Mouse (Mus musculus) limb, embryonic 10.5 days (tissue): ENCODE measurements around the gene Tmem63a. TPM values are rescaled to one million over a fixed set of nuclear protein-coding genes. Genes with fewer than 3 reads are reported as not detected.
A peak's percentile ranks its signal among the peaks of the same experiment; 100 is the strongest.
"Not testable (repeated sequence)": the region's sequence is repeated elsewhere in the genome, so short reads cannot be mapped to it uniquely, and the experiment has no call there.

Source experiments
- DNase-seq: peaks from one replicate; pipeline ENCODE4 v3.0.0-alpha.2; 2017; ENCODE audit warnings: low spot score
- H3K27ac ChIP-seq: fragments of 300-500 bp; sonication (generic); 2 replicates; pipeline ENCODE4 v1.5.1; 2016; ENCODE audit warnings: mild to moderate bottlenecking
- H3K27me3 ChIP-seq: fragments of 300-500 bp; sonication (generic); 2 replicates; pipeline ENCODE4 v1.6.1; 2016; ENCODE audit warnings: low read depth, mild to moderate bottlenecking; ENCODE audit not compliant: poor library complexity, severe bottlenecking
- H3K36me3 ChIP-seq: fragments of 300-500 bp; sonication (generic); 2 replicates; pipeline ENCODE4 v1.6.1; 2016; ENCODE audit warnings: mild to moderate bottlenecking, moderate library complexity
- H3K4me1 ChIP-seq: fragments of 300-500 bp; sonication (generic); 2 replicates; pipeline ENCODE4 v1.6.1; 2016
- H3K4me3 ChIP-seq: fragments of 300-500 bp; sonication (generic); 2 replicates; pipeline ENCODE4 v1.5.1; 2016; ENCODE audit warnings: mild to moderate bottlenecking, moderate library complexity
- H3K9me3 ChIP-seq: fragments of 300-500 bp; sonication (generic); replicated peaks from 2 replicates; pipeline ENCODE4 v1.6.1; 2016; ENCODE audit warnings: mild to moderate bottlenecking
- WGBS: fragments of 180-500 bp; shearing (Covaris S2); methylation state at CpG from one replicate; pipeline ENCODE4 v1.1.7; 2016; 5-methylcytosine and 5-hydroxymethylcytosine counted together
- polyA plus RNA-seq: library from polyadenylated mRNA; unstranded; fragments of >200 nt; fragmentation: Nextera tagmentation; extraction: Ambion mirVana; gene quantifications from 2 replicates; pipeline ENCODE4 v1.2.1, GENCODE M21; 2016

Tmem63a gene
- polyA plus RNA-seq, result 2.9 and 6.2 TPM in 2 replicates

GRCm38 (mm10) chr1:180942166-180943031 lies at the start of gene Tmem63a:
TSS of gene Tmem63a (plus strand) at chr1:180942344.
- peak; percentile 80 for DNase-seq
- Histone ChIP-seq H3K27me3 (peaks cover 71% of the 10 kb centered on the region), H3K36me3 (no peaks in the 10 kb centered on the region), H3K4me1 (peaks cover 50% of the 10 kb centered on the region), H3K9me3 (no peaks in the 10 kb centered on the region), H3K4me3 (peak within 1 kb of the TSS; percentile 88), H3K27ac (peak within 1 kb of the TSS; percentile 91)
- WGBS, result under 1% methylated on average over 73 of the region's 73 CpGs

GRCm38 (mm10) chr1:180892808-180893207 lies 49.3 kb upstream of the Tmem63a start, which contains the start of gene Lefty2:
TSS of gene Lefty2 (plus strand) at chr1:180893108.
- WGBS, result 60% methylated on average over 10 of the region's 10 CpGs
- Histone ChIP-seq H3K36me3 (no peaks in the 10 kb centered on the region), H3K27ac (0 out of 2 replicates have a peak within 1 kb of the TSS, but pooled peaks have one; percentile 17), H3K4me1 (peaks cover 33% of the 10 kb centered on the region), H3K9me3 (no peaks in the 10 kb centered on the region), H3K4me3 (0 out of 2 replicates have a peak within 1 kb of the TSS, but pooled peaks have one; percentile 31), H3K27me3 (peaks cover 50% of the 10 kb centered on the region)
- DNase-seq, result no peak

GRCm38 (mm10) chr1:180894088-180894987 lies 47.8 kb upstream of the Tmem63a start:
- H3K27me3 ChIP-seq, result peaks cover 46% of the 10 kb centered on the region
- not testable (repeated sequence) for H3K36me3 ChIP-seq, H3K27ac ChIP-seq, H3K9me3 ChIP-seq
- peak overlapping the region; percentile 31 for H3K4me3 ChIP-seq
- H3K4me1 ChIP-seq, result peaks cover 19% of the 10 kb centered on the region
- peak; percentile 61 for DNase-seq
- 7% methylated on average over 51 of the region's 51 CpGs for WGBS

GRCm38 (mm10) chr1:180901107-180901506 lies 41.0 kb upstream of the Tmem63a start:
- no peak overlapping the region for H3K27ac ChIP-seq
- 5% methylated on average over 4 of the region's 4 CpGs for WGBS
- no peak overlapping the region for H3K4me3 ChIP-seq
- no peak for DNase-seq
- peaks cover 8% of the 10 kb centered on the region for H3K36me3 ChIP-seq
- no peaks in the 10 kb centered on the region for H3K9me3 ChIP-seq
- no peaks in the 10 kb centered on the region for H3K27me3 ChIP-seq
- peaks cover 22% of the 10 kb centered on the region for H3K4me1 ChIP-seq

- no peaks in the 10 kb centered on the region for H3K9me3 ChIP-seq
- WGBS, result 28% methylated on average over 5 of the region's 5 CpGs
- no peak overlapping the region for H3K27ac ChIP-seq
- H3K36me3 ChIP-seq, result peaks cover 27% of the 10 kb centered on the region
- peaks cover 25% of the 10 kb centered on the region for H3K4me1 ChIP-seq
- no peak overlapping the region for H3K4me3 ChIP-seq
- no peak for DNase-seq
- no peaks in the 10 kb centered on the region for H3K27me3 ChIP-seq
These were observed 39.2 kb upstream of the Tmem63a start for GRCm38 (mm10) chr1:180902915-180903314.

- no peaks in the 10 kb centered on the region for H3K9me3 ChIP-seq
- peak overlapping the region; percentile 91 for H3K27ac ChIP-seq
- WGBS, result 46% methylated on average over 10 of the region's 10 CpGs
- H3K27me3 ChIP-seq, result no peaks in the 10 kb centered on the region
- H3K36me3 ChIP-seq, result peaks cover 34% of the 10 kb centered on the region
- peaks cover 25% of the 10 kb centered on the region for H3K4me1 ChIP-seq
- DNase-seq, result no peak
- peak overlapping the region; percentile 76 for H3K4me3 ChIP-seq
These were observed 38.5 kb upstream of the Tmem63a start for GRCm38 (mm10) chr1:180903666-180904038.

GRCm38 (mm10) chr1:180904039-180904814 lies 37.9 kb upstream of the Tmem63a start, which contains the start of gene Pycr2:
TSS of gene Pycr2 (plus strand) at chr1:180904293.
- no peaks in the 10 kb centered on the region for H3K9me3 ChIP-seq
- H3K27me3 ChIP-seq, result no peaks in the 10 kb centered on the region
- under 1% methylated on average over 52 of the region's 52 CpGs for WGBS
- peaks cover 25% of the 10 kb centered on the region for H3K4me1 ChIP-seq
- H3K4me3 ChIP-seq, result peak within 1 kb of the TSS; percentile 76
- H3K36me3 ChIP-seq, result peaks cover 40% of the 10 kb centered on the region
- peak within 1 kb of the TSS; percentile 91 for H3K27ac ChIP-seq
- peak; percentile 95 for DNase-seq

- Histone ChIP-seq H3K27me3 (no peaks in the 10 kb centered on the region), H3K27ac (peak overlapping the region; percentile 91), H3K36me3 (peaks cover 44% of the 10 kb centered on the region), H3K4me3 (peak overlapping the region; percentile 76), H3K4me1 (peaks cover 25% of the 10 kb centered on the region), H3K9me3 (no peaks in the 10 kb centered on the region)
- 5% methylated on average over 5 of the region's 5 CpGs for WGBS
- DNase-seq, result peak; percentile 43
These were observed 37.4 kb upstream of the Tmem63a start for GRCm38 (mm10) chr1:180904815-180905080.

- Histone ChIP-seq H3K27ac (peak overlapping the region; percentile 26), H3K36me3 (peaks cover 45% of the 10 kb centered on the region)
These were observed 36.8 kb upstream of the Tmem63a start for GRCm38 (mm10) chr1:180905307-180905706.

GRCm38 (mm10) chr1:180905876-180906275 lies 36.3 kb upstream of the Tmem63a start:
- no peak for DNase-seq
- Histone ChIP-seq H3K27me3 (no peaks in the 10 kb centered on the region), H3K9me3 (no peaks in the 10 kb centered on the region), H3K4me1 (peaks cover 26% of the 10 kb centered on the region), H3K4me3 (peak overlapping the region; percentile 76), H3K36me3 (peaks cover 45% of the 10 kb centered on the region), H3K27ac (peak overlapping the region; percentile 26; the same call in 1 of the 2 replicates)
- 96% methylated on average over 17 of the region's 17 CpGs for WGBS

More at GRCm38 (mm10) chr1:180905307-180905706, 36.8 kb upstream of the Tmem63a start:
- no peaks in the 10 kb centered on the region for H3K9me3 ChIP-seq
- no peak for DNase-seq
- peaks cover 25% of the 10 kb centered on the region for H3K4me1 ChIP-seq
- H3K4me3 ChIP-seq, result peak overlapping the region; percentile 76
- H3K27me3 ChIP-seq, result no peaks in the 10 kb centered on the region
- 70% methylated on average over 6 of the region's 6 CpGs for WGBS

- Histone ChIP-seq H3K9me3 (no peaks in the 10 kb centered on the region), H3K4me3 (peak overlapping the region; percentile 76; the same call in 1 of the 2 replicates), H3K27ac (no peak overlapping the region), H3K27me3 (no peaks in the 10 kb centered on the region), H3K4me1 (peaks cover 33% of the 10 kb centered on the region), H3K36me3 (peaks cover 45% of the 10 kb centered on the region)
- DNase-seq, result no peak
- 94% methylated on average over 24 of the region's 24 CpGs for WGBS
These were observed 35.5 kb upstream of the Tmem63a start for GRCm38 (mm10) chr1:180906461-180907147.
